Mouse (Mus musculus) A20 (cell line): Measurements from ENCODE around the gene Inca1.
A peak's percentile ranks its signal among the peaks of the same experiment; 100 is the strongest.

ENCODE experiments used
- DNase-seq: peaks from one replicate; pipeline ENCODE4 v3.0.0-alpha.2; 2011; ENCODE audit warnings: low read depth, low spot score

The Inca1 gene

DNA sequence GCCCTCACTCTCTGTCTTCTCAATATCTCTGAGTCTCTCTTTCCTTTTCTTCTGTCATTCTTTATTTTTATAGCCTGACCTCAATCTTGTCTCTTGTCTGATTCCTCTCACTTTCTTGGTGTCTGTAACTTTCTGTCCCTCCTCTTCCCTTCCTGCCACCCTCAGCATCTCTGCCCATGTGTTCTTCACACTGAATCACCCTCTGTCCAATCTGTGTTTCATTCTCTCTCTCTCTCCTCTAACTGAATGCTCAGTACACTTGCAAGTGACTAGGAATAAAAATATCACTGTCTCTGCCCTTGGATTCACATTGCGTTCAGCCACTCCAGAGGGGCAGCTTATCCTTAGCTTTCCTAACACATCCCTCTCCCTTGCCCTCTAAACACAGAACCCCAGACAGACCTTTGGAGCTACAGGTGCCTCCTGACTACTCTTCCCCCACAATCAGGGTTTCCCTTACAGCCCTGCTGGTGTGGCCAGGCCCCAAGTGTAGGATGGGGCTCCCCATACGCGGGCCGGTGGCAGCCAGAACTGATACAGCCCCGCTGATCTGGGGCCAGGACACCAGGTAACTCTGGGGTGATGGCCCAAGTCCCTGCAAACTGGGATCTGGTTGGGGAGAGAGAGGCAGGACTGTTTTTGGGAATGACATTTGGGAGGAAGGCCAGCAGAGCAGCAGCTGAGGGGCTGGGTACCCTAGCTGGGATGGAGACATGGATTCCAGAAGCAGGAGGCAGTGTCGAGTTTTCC lies 2.2 kb upstream of the Inca1 start:
- no peak for DNase-seq

- DNase-seq: no peak
Observed at GRCm38 (mm10) chr11:70701221-70701955, 1.4 kb upstream of the Inca1 start.

DNA sequence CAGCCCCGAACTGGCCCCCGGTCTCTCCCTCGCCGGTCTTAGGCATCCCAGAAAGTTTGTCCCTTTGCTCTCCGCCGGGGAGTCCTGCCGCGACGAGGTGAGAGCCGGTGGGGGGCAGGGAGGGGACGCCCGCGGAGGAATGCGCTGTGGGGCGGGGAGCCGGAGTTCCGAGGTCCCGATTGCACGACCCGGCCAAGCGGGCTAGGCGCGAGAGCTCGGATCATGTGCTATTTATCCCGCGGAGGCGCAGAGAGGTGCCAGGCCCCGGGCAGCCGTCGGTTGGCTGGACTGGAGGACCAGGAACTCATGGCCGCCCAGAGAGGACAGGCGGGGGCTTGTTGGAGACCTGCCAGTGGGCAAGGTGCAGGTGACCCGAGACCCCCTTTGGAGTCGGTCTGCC lies 658 bp upstream of the Inca1 start:
- peak; percentile 65 for DNase-seq

GRCm38 (mm10) chr11:70699051-70699450 lies 904 bp downstream of the Inca1 start:
- no peak for DNase-seq

DNA sequence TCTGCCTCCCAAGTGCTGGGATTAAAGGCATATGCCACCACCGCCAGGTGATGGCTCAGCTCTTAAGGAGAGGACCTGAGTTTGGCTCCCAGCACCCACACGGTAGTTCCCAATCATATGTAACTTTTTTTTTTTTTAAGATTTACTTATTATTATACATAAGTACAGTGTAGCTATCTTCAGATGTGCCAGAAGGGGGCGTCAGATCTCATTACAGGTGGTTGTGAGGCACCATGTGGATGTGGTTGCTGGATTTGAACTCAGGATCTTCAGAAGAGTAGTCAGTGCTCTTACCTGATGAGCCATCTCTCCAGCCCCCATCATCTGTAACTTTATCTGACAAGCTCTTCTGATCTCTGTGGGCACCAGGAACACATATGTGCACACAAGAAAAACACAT lies 2.6 kb downstream of the Inca1 start:
- DNase-seq: peak; percentile 57

- DNase-seq: no peak
Observed at GRCm38 (mm10) chr11:70693504-70693903, 6.5 kb downstream of the Inca1 start.

- DNase-seq: no peak
Observed at GRCm38 (mm10) chr11:70689578-70689977, 10.4 kb downstream of the Inca1 start.

DNA sequence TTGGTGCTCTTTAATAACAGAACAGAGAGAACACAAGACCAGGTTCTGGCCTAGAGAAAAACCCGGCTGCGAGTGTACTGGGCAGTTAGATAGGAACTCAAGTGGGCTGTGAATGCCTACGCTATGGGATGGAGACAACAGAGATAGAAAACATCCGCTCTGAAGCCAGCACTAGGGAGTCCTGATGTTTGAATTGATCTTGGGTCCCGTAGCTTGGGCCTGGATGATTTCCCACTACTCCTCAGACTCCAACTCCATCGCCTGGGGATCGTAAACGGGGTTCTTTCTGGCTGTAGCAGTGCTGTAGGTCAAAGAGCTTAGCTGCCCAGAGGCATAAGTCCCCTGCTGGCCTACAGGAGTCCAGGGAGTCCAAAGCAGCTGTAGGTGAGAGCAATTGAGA lies 11.6 kb downstream of the Inca1 start:
- no peak for DNase-seq

GRCm38 (mm10) chr11:70687601-70688199 lies 12.3 kb downstream of the Inca1 start, which contains the start of gene Camta2:
Gene Camta2, minus strand, starts transcription at chr11:70688105.
- DNase-seq: peak; percentile 91

DNA sequence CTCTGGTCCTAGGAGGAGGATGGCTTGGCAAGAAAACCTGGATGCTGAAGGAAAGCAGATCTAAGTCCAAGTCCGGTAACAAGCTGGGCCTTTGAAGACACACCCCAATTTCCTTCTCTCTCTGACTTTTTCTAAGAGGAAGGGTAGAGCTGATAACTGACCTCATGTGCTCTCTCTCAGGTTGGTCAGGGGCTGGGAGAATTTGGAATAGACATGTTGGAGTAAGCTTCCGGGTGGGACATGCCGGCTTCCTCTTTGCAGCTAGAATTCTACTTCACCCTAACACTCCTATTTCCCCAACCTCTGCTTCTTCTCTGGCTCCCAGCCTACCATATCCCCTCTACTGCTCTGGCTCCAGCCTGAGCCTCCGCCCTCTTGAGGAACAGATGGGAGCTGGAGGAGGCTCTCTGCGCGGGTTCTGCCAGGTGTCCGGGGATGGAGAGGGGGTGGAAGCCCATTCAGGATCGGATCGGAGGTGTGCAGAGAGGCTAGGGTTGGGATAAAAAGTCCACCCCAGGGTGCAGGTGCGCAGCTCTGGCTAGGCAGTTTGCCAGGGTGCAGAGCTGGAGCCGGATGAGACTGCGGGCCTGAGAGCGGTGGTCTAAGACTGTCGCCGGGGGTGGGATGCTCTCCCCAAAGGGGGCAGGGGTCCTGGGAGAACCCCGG lies 12.9 kb downstream of the Inca1 start:
- DNase-seq: no peak

DNA sequence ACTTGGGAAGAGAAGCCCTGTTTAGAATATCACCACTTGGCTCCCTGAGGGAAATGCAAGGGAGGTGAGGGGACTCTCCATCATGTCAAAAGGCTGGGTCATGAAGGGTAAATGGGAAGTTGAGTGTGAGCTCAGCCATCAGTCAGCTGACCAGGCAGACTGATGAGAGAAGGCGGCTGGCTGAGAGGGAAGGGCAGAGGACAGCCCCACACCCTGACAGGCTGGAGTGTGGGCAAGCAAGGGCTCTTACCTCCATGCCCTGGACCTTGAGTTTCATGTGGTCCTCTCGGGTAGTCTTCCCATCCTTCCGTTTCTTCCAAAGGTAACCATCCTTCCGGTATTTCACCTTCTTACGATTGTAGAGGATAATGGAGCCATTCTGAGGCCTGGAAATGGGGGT lies 16.3 kb downstream of the Inca1 start:
- no peak for DNase-seq

GRCm38 (mm10) chr11:70681897-70682581 lies 17.9 kb downstream of the Inca1 start:
- DNase-seq: peak; percentile 63

DNA sequence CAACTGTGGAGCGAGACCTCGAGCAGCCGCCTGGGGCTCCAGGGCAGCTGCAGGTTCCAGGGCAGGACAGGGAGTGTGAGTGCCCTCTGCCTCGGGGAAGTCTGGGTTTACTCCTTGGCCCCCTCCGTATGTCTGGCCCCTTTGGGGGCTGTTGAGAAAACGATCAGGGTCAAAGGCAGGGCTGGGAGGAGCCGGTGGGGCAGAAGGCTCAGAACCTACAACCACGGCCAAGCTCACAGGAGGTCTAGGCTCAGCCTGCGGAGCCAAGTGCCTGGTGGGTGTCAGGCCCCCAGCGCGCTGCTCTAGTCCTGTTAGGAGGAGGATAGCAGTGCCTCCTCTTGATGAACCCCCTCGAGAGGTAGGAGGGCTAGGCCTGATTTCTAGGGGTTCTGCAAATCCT lies 18.8 kb downstream of the Inca1 start:
- no peak for DNase-seq

- DNase-seq: peak; percentile 86
Observed at GRCm38 (mm10) chr11:70679894-70680293, 20.1 kb downstream of the Inca1 start.

DNA sequence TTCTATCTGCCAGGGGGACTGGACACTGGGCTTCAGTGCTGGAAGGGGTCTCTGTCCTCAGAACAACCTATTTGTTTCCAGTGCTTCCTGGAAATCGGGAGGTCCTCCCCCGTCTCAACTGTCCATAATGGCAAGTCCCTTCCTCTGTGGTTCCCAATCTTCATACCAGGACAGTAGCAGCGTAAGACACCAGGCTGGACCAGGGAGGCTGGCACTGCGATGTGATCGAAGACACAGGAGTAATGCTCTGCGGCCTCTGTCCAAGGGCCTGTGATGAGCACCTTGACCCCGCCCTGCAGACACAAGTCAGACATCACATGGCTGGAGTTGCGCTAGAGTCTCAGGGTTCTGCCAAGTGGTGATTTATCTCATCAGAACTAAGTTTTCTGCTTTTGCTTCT lies 20.6 kb downstream of the Inca1 start:
- no peak for DNase-seq

DNA sequence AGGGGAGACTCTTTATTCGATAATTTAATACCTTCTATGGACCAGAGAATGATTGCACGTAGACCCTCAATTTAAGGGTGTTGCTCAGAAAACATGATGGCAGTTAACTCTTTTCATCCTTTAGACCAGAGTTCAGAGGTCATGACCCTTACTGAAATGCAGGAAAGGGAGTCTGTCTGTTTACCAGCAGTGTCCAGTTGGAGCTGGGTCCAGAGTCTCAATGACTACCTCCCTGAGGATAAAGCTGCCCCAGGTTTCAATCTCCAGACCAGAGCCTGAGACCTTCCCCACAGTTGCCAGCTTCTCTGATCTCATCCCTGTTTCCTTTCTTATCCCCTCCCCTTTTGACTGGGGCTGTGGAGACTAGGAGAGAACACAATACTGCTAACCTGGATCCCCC lies 21.4 kb downstream of the Inca1 start:
- no peak for DNase-seq

GRCm38 (mm10) chr11:70678092-70678491 lies 21.9 kb downstream of the Inca1 start:
- no peak for DNase-seq

- no peak for DNase-seq
Observed at GRCm38 (mm10) chr11:70674501-70674900, 25.5 kb downstream of the Inca1 start.

- DNase-seq: no peak
Observed at GRCm38 (mm10) chr11:70674014-70674413, 25.9 kb downstream of the Inca1 start.

DNA sequence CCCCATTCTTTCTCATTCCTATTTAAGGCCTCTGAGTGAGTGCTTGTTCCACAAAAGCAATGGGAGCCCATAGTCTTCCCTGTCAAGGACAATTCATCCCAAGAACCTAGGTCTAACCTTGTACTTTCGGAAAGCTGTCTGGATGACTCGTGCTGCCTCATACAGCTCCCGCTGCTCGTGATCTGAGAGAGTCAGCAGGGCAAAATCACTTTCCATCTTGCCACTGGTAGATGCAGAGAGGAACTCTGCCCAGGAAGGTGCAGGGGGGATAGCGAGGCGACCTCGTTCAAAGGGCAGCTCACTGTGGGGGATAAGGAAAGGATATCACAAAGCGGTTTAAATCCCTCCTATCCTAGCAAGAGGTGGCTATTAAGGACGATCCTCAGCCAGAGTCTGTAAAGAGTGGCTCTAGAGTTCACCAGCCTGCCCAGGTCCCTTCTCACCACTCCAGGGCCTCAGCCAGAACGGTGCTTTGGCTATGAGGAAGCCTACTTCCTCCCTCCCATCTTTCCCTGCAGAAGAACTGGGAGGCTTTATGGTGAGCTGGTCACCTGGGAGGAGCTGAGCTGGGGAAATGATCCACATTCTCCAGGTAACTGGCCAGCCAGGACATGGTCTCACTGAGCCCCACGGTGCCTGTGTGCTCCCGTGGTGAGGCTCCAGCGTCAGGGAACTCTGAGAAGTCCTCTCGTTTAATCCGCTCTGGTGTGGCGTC lies 28.5 kb downstream of the Inca1 start:
- DNase-seq: no peak

GRCm38 (mm10) chr11:70670483-70670882 lies 29.5 kb downstream of the Inca1 start:
- DNase-seq: no peak
